Mouse (Mus musculus) G1E (cell line): Measurements from ENCODE around the gene Ssr2. TPM values are rescaled to one million over a fixed set of nuclear protein-coding genes. Genes with fewer than 3 reads are reported as not detected.

Experiments
- ATAC-seq: 2 replicates; pipeline ENCODE4 v1.8.0; 2016; ENCODE audit warnings: mild to moderate bottlenecking; ENCODE audit not compliant: insufficient number of reproducible peaks, poor library complexity, low FRiP score, severe bottlenecking; ENCODE audit errors: extremely low read depth
- DNase-seq: peaks from one replicate; pipeline ENCODE4 v3.0.0; 2012; ENCODE audit warnings: low spot score
- H3K27me3 ChIP-seq: 2 replicates; pipeline ENCODE4 v1.6.1; 2012; ENCODE audit warnings: mild to moderate bottlenecking, low read length, inconsistent platforms; ENCODE audit not compliant: insufficient read depth
- H3K36me3 ChIP-seq: replicated peaks from 2 replicates; pipeline ENCODE3; 2012; ENCODE audit warnings: mild to moderate bottlenecking, inconsistent platforms
- H3K4me1 ChIP-seq: 2 replicates; pipeline ENCODE4 v1.6.1; 2012; ENCODE audit warnings: low read depth, low read length, inconsistent platforms, mixed read lengths; ENCODE audit not compliant: insufficient read depth
- H3K4me3 ChIP-seq: 2 replicates; pipeline ENCODE4 v1.5.1; 2012; ENCODE audit warnings: low read depth, mild to moderate bottlenecking, inconsistent platforms, low read length, moderate library complexity, mixed read lengths
- H3K9me3 ChIP-seq: replicated peaks from 2 replicates; pipeline ENCODE4 v1.6.1; 2012; ENCODE audit warnings: inconsistent platforms
- CTCF ChIP-seq: IDR thresholded peaks from 2 replicates; pipeline ENCODE4 v1.5.1; 2012; ENCODE audit warnings: low read depth, low read length, inconsistent platforms, mixed read lengths
- GATA1 ChIP-seq: IDR thresholded peaks from 2 replicates; pipeline ENCODE4 v1.6.1; 2012; ENCODE audit warnings: borderline replicate concordance, low read length, inconsistent platforms, mixed read lengths
- GATA2 ChIP-seq: IDR thresholded peaks from 2 replicates; pipeline ENCODE4 v1.6.1; 2012; ENCODE audit warnings: low read depth, low read length, inconsistent platforms, borderline replicate concordance
- POLR2AphosphoS5 ChIP-seq: IDR thresholded peaks from 2 replicates; pipeline ENCODE4 v1.6.1; 2012; ENCODE audit warnings: low read depth, low read length, inconsistent platforms; ENCODE audit not compliant: insufficient replicate concordance
- TAL1 ChIP-seq: conservative IDR thresholded peaks from 2 replicates; pipeline ENCODE4 v1.6.1; 2012; ENCODE audit warnings: low read depth, low read length, inconsistent platforms, mixed read lengths
- polyA plus RNA-seq: library from polyadenylated mRNA; stranded (reverse); fragments of >175 nt; gene quantifications from 2 replicates; pipeline ENCODE4 v1.2.3, GENCODE M21; 2012
- total RNA-seq, 2 experiments: library from RNA; stranded (forward) in 1 of 2; stranded (reverse) in 1 of 2; fragments of 200-1000 nt in 1 of 2; fragments of >200 nt in 1 of 2; fragmentation: Nextera tagmentation in 1 of 2; gene quantifications; 2 replicates each; pipeline ENCODE4 v1.2.3; 2014 to 2017

Ssr2 gene
- total and polyA plus RNA-seq, 3 experiments, result 134 to 289 (median 280) TPM

- H3K4me1 ChIP-seq, result peaks cover 75% of the 10 kb centered on the region
- peaks cover 3% of the 10 kb centered on the region; the same call in 1 of the 2 replicates for H3K27me3 ChIP-seq
- DNase-seq (peak; percentile 86), ATAC-seq (peak; percentile 89)
- no peaks in the 10 kb centered on the region for H3K9me3 ChIP-seq
- no peak for TF ChIP-seq GATA2
- no peak for TF ChIP-seq CTCF
- no peak for TF ChIP-seq TAL1
- TF ChIP-seq POLR2AphosphoS5, result no peak
- no peak for TF ChIP-seq GATA1
- H3K4me3 ChIP-seq, result peak overlapping the region; percentile 76
- H3K36me3 ChIP-seq, result peaks cover 43% of the 10 kb centered on the region
Measured at GRCm38 (mm10) chr3:88536103-88536930, 39.4 kb upstream of the Ssr2 start.

DNA sequence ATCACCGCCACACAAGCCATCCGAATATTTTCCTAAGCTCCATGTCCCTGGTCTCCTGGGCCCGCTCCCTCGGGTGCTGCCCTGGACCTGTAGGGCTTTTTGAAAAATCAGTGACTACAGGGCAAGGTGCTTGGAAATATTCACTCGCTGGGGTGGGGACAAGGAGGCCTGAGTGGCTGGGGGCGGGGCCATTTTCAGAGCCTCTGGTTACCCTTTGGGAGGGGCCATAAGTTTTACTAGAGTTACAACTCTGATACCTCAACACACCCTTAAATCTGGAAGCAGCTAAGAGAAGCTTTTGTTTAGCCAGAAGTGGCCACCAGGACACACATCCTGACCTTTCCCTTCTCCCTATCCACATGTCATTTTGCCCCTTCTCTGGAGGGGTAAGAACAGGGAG, 38.5 kb upstream of the Ssr2 start:
- no peaks in the 10 kb centered on the region for H3K9me3 ChIP-seq
- ATAC-seq, result no peak
- H3K27me3 ChIP-seq, result peaks cover 3% of the 10 kb centered on the region; the same call in 1 of the 2 replicates
- peaks cover 78% of the 10 kb centered on the region for H3K4me1 ChIP-seq
- no peak for TF ChIP-seq GATA1
- no peak for TF ChIP-seq POLR2AphosphoS5
- TF ChIP-seq GATA2, result no peak
- TF ChIP-seq TAL1, result no peak
- no peak for TF ChIP-seq CTCF
- no peak for DNase-seq
- peaks cover 47% of the 10 kb centered on the region for H3K36me3 ChIP-seq
- peak overlapping the region; percentile 76 for H3K4me3 ChIP-seq

GRCm38 (mm10) chr3:88538271-88539145, 37.2 kb upstream of the Ssr2 start:
- ATAC-seq, result no peak
- Histone ChIP-seq H3K4me3 (no peak overlapping the region), H3K27me3 (no peaks in the 10 kb centered on the region), H3K9me3 (no peaks in the 10 kb centered on the region), H3K36me3 (peaks cover 55% of the 10 kb centered on the region), H3K4me1 (peaks cover 75% of the 10 kb centered on the region)
- DNase-seq, result no peak
- TF ChIP-seq GATA2 (no peak), TAL1 (no peak), CTCF (no peak), POLR2AphosphoS5 (no peak), GATA1 (no peak)

- H3K36me3 ChIP-seq, result peaks cover 55% of the 10 kb centered on the region
- H3K9me3 ChIP-seq, result no peaks in the 10 kb centered on the region
- peaks cover 76% of the 10 kb centered on the region for H3K4me1 ChIP-seq
- no peak for ATAC-seq
- no peak overlapping the region for H3K4me3 ChIP-seq
- H3K27me3 ChIP-seq, result no peaks in the 10 kb centered on the region
- no peak for DNase-seq
- TF ChIP-seq CTCF (no peak), TAL1 (no peak), GATA1 (no peak), GATA2 (no peak), POLR2AphosphoS5 (no peak)
Measured at GRCm38 (mm10) chr3:88539397-88539796, 36.3 kb upstream of the Ssr2 start.

DNA sequence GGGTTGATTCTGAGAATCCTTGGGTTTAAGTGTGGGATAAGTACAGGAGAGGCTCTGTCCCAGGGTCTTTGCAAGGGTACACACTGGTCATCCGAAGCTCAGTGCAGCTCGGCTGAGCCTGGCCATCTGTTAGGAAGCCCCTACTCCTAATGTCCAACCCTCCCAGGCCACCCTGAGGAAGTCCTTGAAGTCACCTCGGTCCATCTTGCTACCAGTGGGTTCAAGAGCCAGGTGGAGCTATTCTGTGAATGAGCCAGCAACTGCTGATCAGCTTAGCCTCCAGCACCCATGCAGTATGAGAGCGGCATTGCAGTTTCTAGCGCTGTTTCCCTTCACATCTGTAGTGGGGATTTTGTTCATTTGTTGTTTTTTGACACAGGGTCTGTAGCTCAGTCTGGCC, 35.6 kb upstream of the Ssr2 start:
- H3K4me3 ChIP-seq, result no peak overlapping the region
- ATAC-seq (no peak), DNase-seq (no peak)
- H3K9me3 ChIP-seq, result no peaks in the 10 kb centered on the region
- TF ChIP-seq TAL1 (no peak), GATA1 (no peak), GATA2 (no peak), POLR2AphosphoS5 (no peak), CTCF (no peak)
- peaks cover 78% of the 10 kb centered on the region for H3K4me1 ChIP-seq
- H3K36me3 ChIP-seq, result peaks cover 54% of the 10 kb centered on the region
- H3K27me3 ChIP-seq, result no peaks in the 10 kb centered on the region; the same call in 1 of the 2 replicates

GRCm38 (mm10) chr3:88541622-88542401, 33.9 kb upstream of the Ssr2 start:
- H3K27me3 ChIP-seq, result no peaks in the 10 kb centered on the region; the same call in 1 of the 2 replicates
- H3K36me3 ChIP-seq, result peaks cover 54% of the 10 kb centered on the region
- TF ChIP-seq POLR2AphosphoS5 (no peak), CTCF (no peak), TAL1 (no peak), GATA2 (no peak), GATA1 (no peak)
- H3K4me1 ChIP-seq, result peaks cover 69% of the 10 kb centered on the region
- no peak overlapping the region for H3K4me3 ChIP-seq
- no peaks in the 10 kb centered on the region for H3K9me3 ChIP-seq
- ATAC-seq (no peak), DNase-seq (no peak)
